Mouse (Mus musculus): ENCODE measurements around the gene Bicral. TPM values are rescaled to one million over a fixed set of nuclear protein-coding genes. Genes with fewer than 3 reads are reported as not detected.
A peak's percentile ranks its signal among the peaks of the same experiment; 100 is the strongest.

The Bicral gene
- polyA plus RNA-seq, 1 experiment from 2014 or later = 3.0 TPM

DNA sequence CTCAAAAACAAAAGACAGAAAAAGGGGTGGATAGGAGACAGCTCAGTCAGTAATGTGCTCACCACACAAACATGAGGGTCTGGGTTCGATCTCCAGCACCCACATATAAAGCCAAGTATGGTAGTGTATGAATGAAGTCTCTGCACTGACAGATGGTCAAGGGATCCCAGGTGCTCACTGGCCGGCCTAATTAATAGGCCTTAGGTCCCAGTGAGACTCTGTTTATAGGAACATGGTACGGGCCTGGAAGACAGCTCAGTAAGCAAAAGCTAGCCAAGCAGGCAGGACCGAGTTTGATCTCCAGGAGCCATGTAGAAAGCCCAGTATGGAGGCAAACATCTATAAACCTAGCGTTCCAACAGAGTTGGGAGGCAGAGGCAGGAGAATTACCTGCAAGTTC, 18.8 kb upstream of the Bicral start:
- no peak overlapping the region for H3K4me3 ChIP-seq (ENCODE audit: low read depth, low read length)
- no peak overlapping the region for H3K9ac ChIP-seq (replicated peaks; ENCODE audit: low read depth)
- DNase-seq (ENCODE audit: low spot score) (no peak), ATAC-seq (no peak)
- H3K4me2 ChIP-seq (replicated peaks; ENCODE audit: low read depth, low read length) = no peak overlapping the region
- no peaks in the 10 kb centered on the region for H3K4me1 ChIP-seq (ENCODE audit: insufficient read depth, low read depth, low read length)
- no peak overlapping the region for H3K27ac ChIP-seq (ENCODE audit: low read length)
- no peaks in the 10 kb centered on the region for H3K9me3 ChIP-seq (ENCODE audit: low read length)
- H3K36me3 ChIP-seq (ENCODE audit: insufficient read depth, low read length) = no peaks in the 10 kb centered on the region
- TF ChIP-seq EP300 (IDR thresholded peaks at IDR 0.05) (no peak), CTCF (IDR thresholded peaks at IDR 0.05) (no peak)
- H3K27me3 ChIP-seq (replicated peaks; ENCODE audit: insufficient read depth, low read length) = no peaks in the 10 kb centered on the region
- WGBS = 86% methylated on average over 5 of the region's 5 CpGs

DNA sequence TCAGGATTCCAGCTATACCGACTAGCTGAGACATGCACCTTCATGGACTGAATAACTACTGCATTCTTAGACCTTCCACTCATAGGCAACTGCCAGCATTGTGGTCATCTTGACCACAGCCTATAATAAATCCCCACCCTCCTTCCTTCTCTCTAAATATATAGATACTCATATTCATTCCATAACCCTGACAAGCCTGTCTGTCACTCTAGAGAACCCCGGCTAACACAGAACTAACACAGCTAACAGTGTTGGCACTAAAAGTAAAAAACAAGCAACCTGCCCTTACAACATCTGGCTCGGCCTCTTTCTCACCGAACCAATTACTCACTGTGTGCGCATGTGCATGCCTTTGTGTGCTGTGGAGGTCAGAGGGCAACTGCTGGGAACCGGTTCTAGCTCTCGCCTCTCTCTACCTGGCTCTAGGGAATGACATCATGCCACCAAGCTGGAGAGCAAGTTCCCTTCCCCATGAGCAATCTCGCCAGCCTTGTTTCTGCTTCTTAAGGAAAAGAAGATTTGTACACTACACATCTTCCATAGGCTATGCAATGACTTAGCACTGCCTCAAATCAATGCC, 18.2 kb upstream of the Bicral start:
- Histone ChIP-seq H3K4me1 (ENCODE audit: insufficient read depth, low read depth, low read length) (no peaks in the 10 kb centered on the region), H3K27ac (ENCODE audit: low read length) (no peak overlapping the region), H3K27me3 (replicated peaks; ENCODE audit: insufficient read depth, low read length) (no peaks in the 10 kb centered on the region), H3K36me3 (ENCODE audit: insufficient read depth, low read length) (no peaks in the 10 kb centered on the region), H3K4me2 (replicated peaks; ENCODE audit: low read depth, low read length) (no peak overlapping the region), H3K9ac (replicated peaks; ENCODE audit: low read depth) (no peak overlapping the region), H3K4me3 (ENCODE audit: low read depth, low read length) (no peak overlapping the region), H3K9me3 (ENCODE audit: low read length) (no peaks in the 10 kb centered on the region)
- DNase-seq (ENCODE audit: low spot score) = peak; percentile 82
- TF ChIP-seq EP300 (IDR thresholded peaks at IDR 0.05) (no peak), CTCF (IDR thresholded peaks at IDR 0.05) (no peak)
- 53% methylated on average over 8 of the region's 8 CpGs for WGBS
- peak; percentile 45 for ATAC-seq

DNA sequence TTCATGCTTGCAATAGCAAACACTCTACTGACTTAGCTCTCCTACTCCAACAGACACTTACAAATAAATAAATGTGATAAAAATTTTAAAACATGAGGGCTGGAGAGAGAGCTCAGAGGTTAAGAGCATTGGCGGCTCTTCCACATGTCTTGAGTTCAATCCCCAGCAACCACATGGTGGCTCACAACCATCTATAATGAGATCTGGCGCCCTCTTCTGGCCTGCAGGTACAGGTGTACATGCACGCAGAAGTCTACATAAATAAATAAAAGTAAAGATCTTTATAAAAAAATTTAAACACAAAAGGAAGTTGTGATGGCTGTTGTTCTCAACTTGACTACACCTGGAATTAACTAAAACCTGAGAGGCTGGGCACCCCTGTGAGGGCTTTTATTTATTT, 17.3 kb upstream of the Bicral start:
- Histone ChIP-seq H3K9me3 (ENCODE audit: low read length) (no peaks in the 10 kb centered on the region), H3K27ac (ENCODE audit: low read length) (no peak overlapping the region)

DNA sequence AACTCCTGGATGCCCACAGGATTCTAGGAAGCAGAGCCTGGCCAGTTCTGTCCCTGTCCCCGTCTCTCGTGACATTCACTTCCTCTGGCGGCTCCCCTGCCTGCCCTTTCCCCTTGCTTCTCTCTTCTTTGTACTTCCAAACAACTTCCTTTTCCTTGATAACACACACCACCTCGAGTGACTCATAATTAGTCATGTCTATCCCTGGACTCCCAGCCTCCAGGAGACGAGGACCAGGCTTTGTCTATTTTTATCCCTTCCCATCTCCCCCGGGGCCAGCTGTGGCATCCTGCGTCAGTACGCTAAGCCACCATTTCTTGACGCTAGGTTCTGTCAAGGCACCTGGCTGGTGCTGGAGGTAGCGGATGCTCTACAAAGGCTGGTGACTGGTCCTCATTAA, 15.9 kb upstream of the Bicral start:
- peak; percentile 76 for DNase-seq (ENCODE audit: low spot score)
- peak; percentile 74 for ATAC-seq
- Histone ChIP-seq H3K4me3 (ENCODE audit: low read depth, low read length) (no peak overlapping the region), H3K4me2 (replicated peaks; ENCODE audit: low read depth, low read length) (no peak overlapping the region), H3K9me3 (ENCODE audit: low read length) (no peaks in the 10 kb centered on the region), H3K9ac (replicated peaks; ENCODE audit: low read depth) (no peak overlapping the region), H3K36me3 (ENCODE audit: insufficient read depth, low read length) (no peaks in the 10 kb centered on the region), H3K27ac (ENCODE audit: low read length) (no peak overlapping the region), H3K27me3 (replicated peaks; ENCODE audit: insufficient read depth, low read length) (no peaks in the 10 kb centered on the region), H3K4me1 (ENCODE audit: insufficient read depth, low read depth, low read length) (no peaks in the 10 kb centered on the region)
- WGBS = 15% methylated on average over 10 of the region's 10 CpGs
- TF ChIP-seq EP300 (IDR thresholded peaks at IDR 0.05) (peak; percentile 80), CTCF (IDR thresholded peaks at IDR 0.05) (no peak)

More for the DNA sequence above, 17.3 kb upstream of the Bicral start:
- no peak for ATAC-seq
- no peak overlapping the region for H3K4me3 ChIP-seq (ENCODE audit: low read depth, low read length)
- H3K9ac ChIP-seq (replicated peaks; ENCODE audit: low read depth) = no peak overlapping the region
- H3K4me2 ChIP-seq (replicated peaks; ENCODE audit: low read depth, low read length) = no peak overlapping the region
- 80% methylated on average over 3 of the region's 3 CpGs for WGBS
- H3K4me1 ChIP-seq (ENCODE audit: insufficient read depth, low read depth, low read length) = no peaks in the 10 kb centered on the region
- DNase-seq (ENCODE audit: low spot score) = peak; percentile 18
- no peaks in the 10 kb centered on the region for H3K27me3 ChIP-seq (replicated peaks; ENCODE audit: insufficient read depth, low read length)
- no peaks in the 10 kb centered on the region for H3K36me3 ChIP-seq (ENCODE audit: insufficient read depth, low read length)
- peak; percentile 49 for TF ChIP-seq CTCF (IDR thresholded peaks at IDR 0.05)
- TF ChIP-seq EP300 (IDR thresholded peaks at IDR 0.05) = no peak

DNA sequence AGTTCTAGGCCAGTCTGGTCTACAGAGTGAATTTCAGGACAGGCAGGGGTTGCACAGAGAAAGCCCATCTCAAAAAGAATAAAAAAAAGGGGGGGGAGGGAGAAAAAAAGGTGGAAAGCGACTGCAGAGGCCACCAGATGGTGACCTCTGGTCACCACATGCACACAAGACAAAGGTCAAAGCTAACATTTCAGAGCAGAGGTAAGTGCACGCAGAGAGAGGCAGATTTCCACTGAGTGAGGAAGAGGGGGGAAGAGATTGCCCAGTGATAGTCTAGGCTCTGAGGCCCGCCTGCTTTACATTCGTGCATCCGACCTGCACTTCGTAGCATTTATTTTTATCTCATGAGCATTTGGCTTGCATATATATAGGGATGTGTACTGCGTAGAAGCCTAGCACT, 14.5 kb upstream of the Bicral start:
- Histone ChIP-seq H3K4me3 (ENCODE audit: low read depth, low read length) (no peak overlapping the region), H3K36me3 (ENCODE audit: insufficient read depth, low read length) (no peaks in the 10 kb centered on the region), H3K9ac (replicated peaks; ENCODE audit: low read depth) (no peak overlapping the region), H3K27ac (ENCODE audit: low read length) (no peak overlapping the region), H3K9me3 (ENCODE audit: low read length) (no peaks in the 10 kb centered on the region), H3K4me2 (replicated peaks; ENCODE audit: low read depth, low read length) (no peak overlapping the region), H3K4me1 (ENCODE audit: insufficient read depth, low read depth, low read length) (no peaks in the 10 kb centered on the region), H3K27me3 (replicated peaks; ENCODE audit: insufficient read depth, low read length) (no peaks in the 10 kb centered on the region)
- 86% methylated on average over 7 of the region's 7 CpGs for WGBS
- TF ChIP-seq CTCF (IDR thresholded peaks at IDR 0.05) (no peak), EP300 (IDR thresholded peaks at IDR 0.05) (no peak)
- ATAC-seq = no peak
- no peak for DNase-seq (ENCODE audit: low spot score)

DNA sequence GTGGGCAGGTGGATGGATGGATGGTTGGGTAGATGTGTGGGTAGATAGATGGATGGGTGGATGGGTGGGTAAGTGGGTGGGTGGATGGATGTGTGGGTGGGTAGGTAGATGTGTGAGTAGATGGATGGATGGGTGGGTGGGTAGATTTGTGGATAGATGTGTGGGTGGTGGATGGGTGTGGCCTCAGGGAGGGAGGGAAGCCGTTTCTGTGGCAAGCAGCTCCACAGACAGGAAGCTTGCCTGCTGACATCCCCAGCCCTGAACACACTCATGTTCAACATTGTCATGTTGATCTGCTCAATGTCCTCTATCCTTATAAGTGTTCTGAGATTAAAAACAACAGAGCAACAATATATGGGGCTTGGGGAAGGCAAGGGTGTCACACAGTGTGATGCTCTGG, 12.6 kb upstream of the Bicral start:
- 27% methylated on average over 1 of the region's 1 CpGs for WGBS
- Histone ChIP-seq H3K36me3 (ENCODE audit: insufficient read depth, low read length) (no peaks in the 10 kb centered on the region), H3K27me3 (replicated peaks; ENCODE audit: insufficient read depth, low read length) (no peaks in the 10 kb centered on the region), H3K4me2 (replicated peaks; ENCODE audit: low read depth, low read length) (no peak overlapping the region), H3K9ac (replicated peaks; ENCODE audit: low read depth) (no peak overlapping the region), H3K9me3 (ENCODE audit: low read length) (no peaks in the 10 kb centered on the region), H3K4me1 (ENCODE audit: insufficient read depth, low read depth, low read length) (no peaks in the 10 kb centered on the region), H3K27ac (ENCODE audit: low read length) (no peak overlapping the region), H3K4me3 (ENCODE audit: low read depth, low read length) (no peak overlapping the region)
- ATAC-seq = no peak
- TF ChIP-seq EP300 (IDR thresholded peaks at IDR 0.05) (no peak), CTCF (IDR thresholded peaks at IDR 0.05) (no peak)
- DNase-seq (ENCODE audit: low spot score) = no peak
